Mouse (Mus musculus) MEL (cell line): ENCODE data around the gene Man1c1. TPM values are rescaled to one million over a fixed set of nuclear protein-coding genes. Genes with fewer than 3 reads are reported as not detected.

Source experiments
- DNase-seq: peaks from one replicate; pipeline ENCODE4 v3.0.0; 2011; ENCODE audit warnings: low read depth, low spot score
- H3K27ac ChIP-seq: 2 replicates; pipeline ENCODE4 v1.5.1; 2012; ENCODE audit warnings: low read depth, mild to moderate bottlenecking, control low read depth, low read length, moderate library complexity; ENCODE audit not compliant: control insufficient read depth
- H3K27me3 ChIP-seq, 2 experiments: fragments of 150-350 bp in 1 of 2; sonication (generic) in 1 of 2; 2 replicates each; pipeline ENCODE4 v1.6.1; 2012; ENCODE audit warnings: low read length in 2 of 2, mild to moderate bottlenecking in 2 of 2, improper control_type of control experiment in 1 of 2, moderate library complexity in 1 of 2; ENCODE audit not compliant: insufficient read depth in 2 of 2, control insufficient read depth in 1 of 2
- H3K36me3 ChIP-seq, 2 experiments: 2 replicates each; pipeline ENCODE4 v1.6.1; 2012 to 2014; ENCODE audit warnings: low read length in 2 of 2, improper control_type of control experiment in 1 of 2, inconsistent platforms in 1 of 2, mild to moderate bottlenecking in 1 of 2; ENCODE audit not compliant: insufficient read depth in 2 of 2, control insufficient read depth in 1 of 2
- H3K4me1 ChIP-seq, 2 experiments: fragments of 150-350 bp in 1 of 2; sonication (generic) in 1 of 2; 2 replicates each; pipeline ENCODE4 v1.6.1; 2012; ENCODE audit warnings: low read length in 2 of 2, improper control_type of control experiment in 1 of 2, mild to moderate bottlenecking in 1 of 2; ENCODE audit not compliant: insufficient read depth in 2 of 2, control insufficient read depth in 1 of 2
- H3K4me3 ChIP-seq, 2 experiments: fragments of 150-350 bp in 1 of 2; sonication (generic) in 1 of 2; 2 replicates each; pipeline ENCODE4 v1.5.1; 2012; ENCODE audit warnings: low read depth in 2 of 2, low read length in 2 of 2, mild to moderate bottlenecking in 2 of 2, moderate library complexity in 2 of 2, control low read depth in 1 of 2, improper control_type of control experiment in 1 of 2; ENCODE audit not compliant: control insufficient read depth in 1 of 2, insufficient read depth in 1 of 2
- H3K79me2 ChIP-seq: 2 replicates; pipeline ENCODE4 v1.6.1; 2012; ENCODE audit warnings: mild to moderate bottlenecking, low read length, moderate library complexity; ENCODE audit not compliant: control insufficient read depth, poor library complexity, insufficient read depth
- H3K9ac ChIP-seq: 2 replicates; pipeline ENCODE4 v1.6.1; 2012; ENCODE audit warnings: low read depth, mild to moderate bottlenecking, control low read depth, low read length, moderate library complexity; ENCODE audit not compliant: control insufficient read depth, poor library complexity, severe bottlenecking
- H3K9me3 ChIP-seq: fragments of 150-350 bp; sonication (generic); replicated peaks from 2 replicates; pipeline ENCODE4 v1.6.1; 2012; ENCODE audit warnings: mild to moderate bottlenecking, low read length, improper control_type of control experiment, moderate library complexity; ENCODE audit not compliant: insufficient read depth
- BHLHE40 ChIP-seq: IDR thresholded peaks from 2 replicates; pipeline ENCODE4 v1.6.1; 2012; ENCODE audit warnings: low read depth, mild to moderate bottlenecking, inconsistent platforms, low read length, improper control_type of control experiment, borderline replicate concordance
- CHD2 ChIP-seq: IDR thresholded peaks from 2 replicates; pipeline ENCODE4 v1.6.1; 2011; ENCODE audit warnings: low read length, improper control_type of control experiment
- CTCF ChIP-seq, 3 experiments: IDR thresholded peaks in 2 of 3; conservative IDR thresholded peaks in 1 of 3; 2 replicates each; pipeline ENCODE4 v1.5.1; 2011 to 2012; ENCODE audit warnings: low read length in 3 of 3, low read depth in 2 of 3, mild to moderate bottlenecking in 2 of 3, improper control_type of control experiment in 1 of 3, inconsistent platforms in 1 of 3, mixed read lengths in 1 of 3, moderate library complexity in 1 of 3; ENCODE audit not compliant: control insufficient read depth in 1 of 3, insufficient read depth in 1 of 3, poor library complexity in 1 of 3, severe bottlenecking in 1 of 3
- EP300 ChIP-seq, 2 experiments: IDR thresholded peaks; 2 replicates each; pipeline ENCODE4 v1.6.1; 2011; ENCODE audit warnings: improper control_type of control experiment in 2 of 2, low read length in 2 of 2, low read depth in 1 of 2, mild to moderate bottlenecking in 1 of 2
- GABPA ChIP-seq: IDR thresholded peaks from 2 replicates; pipeline ENCODE4 v1.6.1; 2012; ENCODE audit warnings: low read depth, mild to moderate bottlenecking, inconsistent platforms, low read length, improper control_type of control experiment, moderate library complexity
- MYC ChIP-seq: IDR thresholded peaks from 2 replicates; pipeline ENCODE4 v1.6.1; 2011; ENCODE audit warnings: low read depth, mild to moderate bottlenecking, low read length, improper control_type of control experiment, moderate library complexity
- POLR2AphosphoS5 ChIP-seq: IDR thresholded peaks from 2 replicates; pipeline ENCODE4 v1.6.1; 2012; ENCODE audit warnings: low read depth, borderline replicate concordance, mild to moderate bottlenecking, inconsistent platforms, low read length, moderate library complexity, mixed read lengths
- RAD21 ChIP-seq: IDR thresholded peaks from 2 replicates; pipeline ENCODE4 v1.6.1; 2011; ENCODE audit warnings: mild to moderate bottlenecking, low read depth, low read length, improper control_type of control experiment
- SIN3A ChIP-seq: IDR thresholded peaks from 2 replicates; pipeline ENCODE4 v1.6.1; 2012; ENCODE audit warnings: low read length, improper control_type of control experiment, inconsistent platforms
- SMC3 ChIP-seq: IDR thresholded peaks from 2 replicates; pipeline ENCODE4 v1.6.1; 2011; ENCODE audit warnings: low read depth, low read length, improper control_type of control experiment
- TAL1 ChIP-seq: IDR thresholded peaks from 2 replicates; pipeline ENCODE4 v1.6.1; 2012; ENCODE audit warnings: mild to moderate bottlenecking, inconsistent platforms, low read length, moderate library complexity, mixed read lengths
- TCF12 ChIP-seq: IDR thresholded peaks from 2 replicates; pipeline ENCODE4 v1.6.1; 2014; ENCODE audit warnings: low read depth, mild to moderate bottlenecking, inconsistent platforms, low read length, improper control_type of control experiment, moderate library complexity
- USF1 ChIP-seq: IDR thresholded peaks from 2 replicates; pipeline ENCODE4 v1.6.1; 2014; ENCODE audit warnings: low read depth, mild to moderate bottlenecking, inconsistent platforms, low read length, improper control_type of control experiment, moderate library complexity
- USF2 ChIP-seq, 2 experiments: IDR thresholded peaks; 2 replicates each; pipeline ENCODE4 v1.6.1; 2011 to 2012; ENCODE audit warnings: improper control_type of control experiment in 2 of 2, low read length in 2 of 2, borderline replicate concordance in 1 of 2, inconsistent platforms in 1 of 2, low read depth in 1 of 2, mild to moderate bottlenecking in 1 of 2; ENCODE audit not compliant: insufficient read depth in 1 of 2
- polyA plus RNA-seq, 2 experiments: library from polyadenylated mRNA; stranded (reverse) in 1 of 2; unstranded in 1 of 2; fragments of >175 nt in 1 of 2; fragments of >200 nt in 1 of 2; gene quantifications; 2 replicates each; pipeline versions ENCODE4 v1.2.1 to v1.2.4; 2012; ENCODE audit warnings: low replicate concordance in 2 of 2, low read depth in 1 of 2; ENCODE audit not compliant: insufficient read length in 2 of 2, insufficient read depth in 1 of 2, missing spikeins in 1 of 2
- total RNA-seq: library from RNA; depleted of rRNA; stranded (reverse); fragments of 300-350 nt; gene quantifications from 2 replicates; pipeline ENCODE4 v1.2.3, GENCODE M21; 2012

Gene Man1c1
- total and polyA plus RNA-seq, 3 experiments, result 1.9 to 5.2 TPM; not detected in 1

DNA sequence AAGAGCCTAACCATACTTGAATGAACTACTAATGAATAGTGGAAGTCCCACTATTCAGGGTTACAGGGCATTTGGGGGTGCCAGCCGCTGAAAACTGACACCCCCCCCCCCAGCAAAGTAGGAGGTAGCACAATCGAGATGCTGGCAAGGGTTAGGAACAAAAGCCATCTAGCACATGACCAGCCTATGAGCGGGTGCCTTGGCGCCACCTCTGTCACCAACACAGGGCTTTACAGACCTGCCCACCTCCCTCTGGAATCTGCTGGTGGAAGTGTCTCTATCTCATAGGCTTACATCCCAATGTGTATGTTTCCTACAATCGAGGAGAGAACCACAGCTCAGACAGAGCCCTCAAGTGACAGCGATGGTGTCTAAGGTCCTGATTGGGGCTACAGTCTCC lies 46.7 kb upstream of the Man1c1 start:
- H3K4me3 ChIP-seq, result no peak overlapping the region
- DNase-seq, result no peak
- H3K9me3 ChIP-seq, result no peaks in the 10 kb centered on the region
- H3K27me3 ChIP-seq, result no peaks in the 10 kb centered on the region
- no peaks in the 10 kb centered on the region for H3K79me2 ChIP-seq
- no peak for TF ChIP-seq BHLHE40
- no peak for TF ChIP-seq TCF12
- no peak for TF ChIP-seq GABPA
- TF ChIP-seq USF2 (IDR thresholded peaks at IDR 0.05; ENCODE audit: borderline replicate concordance in 1 of 2, insufficient read depth in 1 of 2, low read depth in 1 of 2, low read length in 2 of 2), result no peak
- TF ChIP-seq CTCF (IDR thresholded peaks at IDR 0.05 in 2 of 3, conservative IDR thresholded peaks at IDR 0.05 in 1 of 3; ENCODE audit: control insufficient read depth in 1 of 3, insufficient read depth in 1 of 3, low read depth in 2 of 3, low read length in 3 of 3, poor library complexity in 1 of 3, severe bottlenecking in 1 of 3), result no peak
- no peak for TF ChIP-seq SIN3A
- TF ChIP-seq RAD21, result no peak
- TF ChIP-seq MYC, result no peak
- no peak for TF ChIP-seq EP300 (IDR thresholded peaks at IDR 0.05; ENCODE audit: low read depth in 1 of 2, low read length in 2 of 2)
- no peak for TF ChIP-seq POLR2AphosphoS5
- TF ChIP-seq SMC3, result no peak
- TF ChIP-seq CHD2, result no peak
- TF ChIP-seq, all 39 proteins: peak for 0
- Histone ChIP-seq H3K27ac (no peak overlapping the region), H3K36me3 (peaks cover 3 to 4% of the 10 kb centered on the region in 2 experiments; a peak in 3 of 4 replicates), H3K4me1 (peaks cover 2 to 9% of the 10 kb centered on the region in 2 experiments; a peak in 3 of 4 replicates), H3K9ac (no peak overlapping the region)

DNA sequence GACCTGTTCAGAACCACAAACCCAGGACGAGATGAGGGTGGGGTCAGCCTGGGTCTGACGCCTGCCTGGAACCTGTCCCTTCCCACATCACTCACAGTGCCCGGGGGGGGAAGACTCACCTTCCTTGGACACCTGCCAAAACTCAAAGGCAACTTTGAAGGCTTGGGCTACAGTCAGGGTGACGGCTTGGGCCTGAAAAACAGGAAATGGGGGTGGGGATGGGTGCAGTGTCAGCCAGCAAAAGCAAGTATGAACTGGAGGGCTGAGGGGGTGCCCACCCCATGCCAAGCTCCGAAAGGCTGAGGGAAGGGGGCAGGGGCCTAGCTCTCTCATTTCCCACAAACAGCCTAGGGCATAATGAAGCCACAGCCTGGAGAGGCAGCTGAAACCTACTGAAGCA lies 46.2 kb upstream of the Man1c1 start:
- Histone ChIP-seq H3K9me3 (no peaks in the 10 kb centered on the region), H3K4me3 (no peak overlapping the region), H3K36me3 (peaks cover 3 to 4% of the 10 kb centered on the region in 2 experiments; a peak in 3 of 4 replicates), H3K9ac (no peak overlapping the region), H3K27ac (no peak overlapping the region), H3K27me3 (no peaks in the 10 kb centered on the region), H3K79me2 (no peaks in the 10 kb centered on the region), H3K4me1 (peaks cover 2 to 9% of the 10 kb centered on the region in 2 experiments; a peak in 3 of 4 replicates)
- DNase-seq, result peak; percentile 44
- no peak for TF ChIP-seq POLR2AphosphoS5
- no peak for TF ChIP-seq CTCF (IDR thresholded peaks at IDR 0.05 in 2 of 3, conservative IDR thresholded peaks at IDR 0.05 in 1 of 3; ENCODE audit: control insufficient read depth in 1 of 3, insufficient read depth in 1 of 3, low read depth in 2 of 3, low read length in 3 of 3, poor library complexity in 1 of 3, severe bottlenecking in 1 of 3)
- no peak for TF ChIP-seq TAL1
- no peak for TF ChIP-seq GABPA
- no peak for TF ChIP-seq USF1
- TF ChIP-seq, all 39 proteins: peak for 0
